Mouse (Mus musculus): ENCODE measurements around the gene Thbs3. TPM values are rescaled to one million over a fixed set of nuclear protein-coding genes. Genes with fewer than 3 reads are reported as not detected.
A peak's percentile ranks its signal among the peaks of the same experiment; 100 is the strongest.

The Thbs3 gene
- polyA plus RNA-seq (2012; ENCODE audit: insufficient read depth, low replicate concordance) = 0.07 TPM in 1 of 2 replicates, not detected in the other

GRCm38 (mm10) chr3:89214681-89215411, at the start of gene Thbs3:
TSS of gene Thbs3 (plus strand) at chr3:89215180.
- no peak for TF ChIP-seq GATA1 (IDR thresholded peaks at IDR 0.05; ENCODE audit: borderline replicate concordance, low read length)
- no peak for TF ChIP-seq FLI1 (IDR thresholded peaks at IDR 0.05; ENCODE audit: low read length)
- H3K9me3 ChIP-seq = no peaks in the 10 kb centered on the region
- peaks cover 75% of the 10 kb centered on the region for H3K4me1 ChIP-seq
- H3K4me3 ChIP-seq (replicated peaks) = peak within 1 kb of the TSS; percentile 99
- H3K27me3 ChIP-seq (replicated peaks) = peaks cover 33% of the 10 kb centered on the region
- peaks cover 23% of the 10 kb centered on the region for H3K36me3 ChIP-seq (replicated peaks; ENCODE audit: low read length)

GRCm38 (mm10) chr3:89165268-89165870, 49.6 kb upstream of the Thbs3 start:
- Histone ChIP-seq H3K4me3 (replicated peaks) (peak overlapping the region; percentile 93), H3K9me3 (no peaks in the 10 kb centered on the region), H3K4me1 (peaks cover 39% of the 10 kb centered on the region), H3K36me3 (replicated peaks; ENCODE audit: low read length) (peaks cover 43% of the 10 kb centered on the region), H3K27me3 (replicated peaks) (no peaks in the 10 kb centered on the region)
- TF ChIP-seq FLI1 (IDR thresholded peaks at IDR 0.05; ENCODE audit: low read length) = no peak
- no peak for TF ChIP-seq GATA1 (IDR thresholded peaks at IDR 0.05; ENCODE audit: borderline replicate concordance, low read length)

GRCm38 (mm10) chr3:89166945-89167344, 48.0 kb upstream of the Thbs3 start:
- H3K4me1 ChIP-seq = peaks cover 36% of the 10 kb centered on the region
- peaks cover 56% of the 10 kb centered on the region for H3K36me3 ChIP-seq (replicated peaks; ENCODE audit: low read length)
- H3K9me3 ChIP-seq = no peaks in the 10 kb centered on the region
- no peaks in the 10 kb centered on the region for H3K27me3 ChIP-seq (replicated peaks)
- peak overlapping the region; percentile 0 for H3K4me3 ChIP-seq (replicated peaks)
- TF ChIP-seq GATA1 (IDR thresholded peaks at IDR 0.05; ENCODE audit: borderline replicate concordance, low read length) = no peak
- no peak for TF ChIP-seq FLI1 (IDR thresholded peaks at IDR 0.05; ENCODE audit: low read length)

- H3K36me3 ChIP-seq (replicated peaks; ENCODE audit: low read length) = peaks cover 80% of the 10 kb centered on the region
- no peak overlapping the region for H3K4me3 ChIP-seq (replicated peaks)
- TF ChIP-seq GATA1 (IDR thresholded peaks at IDR 0.05; ENCODE audit: borderline replicate concordance, low read length) (no peak), FLI1 (IDR thresholded peaks at IDR 0.05; ENCODE audit: low read length) (no peak)
- no peaks in the 10 kb centered on the region for H3K27me3 ChIP-seq (replicated peaks)
- no peaks in the 10 kb centered on the region for H3K9me3 ChIP-seq
- peaks cover 33% of the 10 kb centered on the region for H3K4me1 ChIP-seq
These were observed 40.1 kb upstream of the Thbs3 start for GRCm38 (mm10) chr3:89174844-89175243.

GRCm38 (mm10) chr3:89175544-89175943, 39.4 kb upstream of the Thbs3 start:
- no peak overlapping the region for H3K4me3 ChIP-seq (replicated peaks)
- H3K36me3 ChIP-seq (replicated peaks; ENCODE audit: low read length) = peaks cover 80% of the 10 kb centered on the region
- H3K9me3 ChIP-seq = no peaks in the 10 kb centered on the region
- H3K4me1 ChIP-seq = peaks cover 33% of the 10 kb centered on the region
- no peaks in the 10 kb centered on the region for H3K27me3 ChIP-seq (replicated peaks)
- no peak for TF ChIP-seq GATA1 (IDR thresholded peaks at IDR 0.05; ENCODE audit: borderline replicate concordance, low read length)
- TF ChIP-seq FLI1 (IDR thresholded peaks at IDR 0.05; ENCODE audit: low read length) = no peak

- TF ChIP-seq GATA1 (IDR thresholded peaks at IDR 0.05; ENCODE audit: borderline replicate concordance, low read length) (no peak), FLI1 (IDR thresholded peaks at IDR 0.05; ENCODE audit: low read length) (no peak)
- Histone ChIP-seq H3K27me3 (replicated peaks) (no peaks in the 10 kb centered on the region), H3K4me3 (replicated peaks) (no peak overlapping the region), H3K4me1 (peaks cover 33% of the 10 kb centered on the region), H3K9me3 (no peaks in the 10 kb centered on the region), H3K36me3 (replicated peaks; ENCODE audit: low read length) (peaks cover 81% of the 10 kb centered on the region)
These were observed 38.6 kb upstream of the Thbs3 start for GRCm38 (mm10) chr3:89176421-89176820.

GRCm38 (mm10) chr3:89177242-89178106, 37.5 kb upstream of the Thbs3 start, which contains the start of gene Scamp3:
TSS of gene Scamp3 (plus strand) at chr3:89177473.
- H3K36me3 ChIP-seq (replicated peaks; ENCODE audit: low read length) = peaks cover 83% of the 10 kb centered on the region
- TF ChIP-seq GATA1 (IDR thresholded peaks at IDR 0.05; ENCODE audit: borderline replicate concordance, low read length) (no peak), FLI1 (IDR thresholded peaks at IDR 0.05; ENCODE audit: low read length) (peak; percentile 49; the same call in 1 of the 2 replicates)

GRCm38 (mm10) chr3:89178107-89178385, 36.9 kb upstream of the Thbs3 start:
- H3K27me3 ChIP-seq (replicated peaks) = no peaks in the 10 kb centered on the region
- H3K4me3 ChIP-seq (replicated peaks) = peak overlapping the region; percentile 96
- H3K4me1 ChIP-seq = peaks cover 48% of the 10 kb centered on the region
- H3K36me3 ChIP-seq (replicated peaks; ENCODE audit: low read length) = peaks cover 83% of the 10 kb centered on the region
- H3K9me3 ChIP-seq = no peaks in the 10 kb centered on the region
- TF ChIP-seq GATA1 (IDR thresholded peaks at IDR 0.05; ENCODE audit: borderline replicate concordance, low read length) (no peak), FLI1 (IDR thresholded peaks at IDR 0.05; ENCODE audit: low read length) (no peak)

More at GRCm38 (mm10) chr3:89177242-89178106, 37.5 kb upstream of the Thbs3 start, which contains the start of gene Scamp3:
- Histone ChIP-seq H3K9me3 (no peaks in the 10 kb centered on the region), H3K4me1 (peaks cover 42% of the 10 kb centered on the region), H3K4me3 (replicated peaks) (peak within 1 kb of the TSS; percentile 96), H3K27me3 (replicated peaks) (no peaks in the 10 kb centered on the region)

- peaks cover 81% of the 10 kb centered on the region for H3K36me3 ChIP-seq (replicated peaks; ENCODE audit: low read length)
- H3K9me3 ChIP-seq = no peaks in the 10 kb centered on the region
- TF ChIP-seq FLI1 (IDR thresholded peaks at IDR 0.05; ENCODE audit: low read length) (no peak), GATA1 (IDR thresholded peaks at IDR 0.05; ENCODE audit: borderline replicate concordance, low read length) (no peak)
- H3K27me3 ChIP-seq (replicated peaks) = no peaks in the 10 kb centered on the region
- H3K4me3 ChIP-seq (replicated peaks) = peak overlapping the region; percentile 15
- H3K4me1 ChIP-seq = peaks cover 55% of the 10 kb centered on the region
These were observed 35.9 kb upstream of the Thbs3 start for GRCm38 (mm10) chr3:89179056-89179455.
